Mouse (Mus musculus) intestine, embryonic 16.5 days (tissue): ENCODE measurements at regions not wholly inside any gene's neighbourhood (a gene's known extent, or its start where the extent isn't known, plus 50 kb on each side); places are given as distances from the start of the nearest gene placed in this dataset.

Experiments used
- ATAC-seq: fragments of 200-750 bp; cut with Nextera tagmentation; 2 replicates; pipeline ENCODE4 v1.8.0; 2017; ENCODE audit warnings: moderate TSS enrichment, moderate library complexity
- H3K27ac ChIP-seq: fragments of 300-500 bp; sonication (generic); 2 replicates; pipeline ENCODE4 v1.5.1; 2014; ENCODE audit warnings: mild to moderate bottlenecking, low read length
- H3K27me3 ChIP-seq: fragments of 300-500 bp; sonication (generic); replicated peaks from 2 replicates; pipeline ENCODE4 v1.6.1; 2014; ENCODE audit warnings: low read length, control low read depth, mixed read lengths; ENCODE audit not compliant: control insufficient read depth, insufficient read depth
- H3K36me3 ChIP-seq: fragments of 300-500 bp; sonication (generic); 2 replicates; pipeline ENCODE4 v1.6.1; 2014; ENCODE audit warnings: low read length, control low read depth; ENCODE audit not compliant: control insufficient read depth, insufficient read depth
- H3K4me1 ChIP-seq: fragments of 300-500 bp; sonication (generic); 2 replicates; pipeline ENCODE4 v1.6.1; 2014; ENCODE audit warnings: low read length, control low read depth, mixed read lengths; ENCODE audit not compliant: control insufficient read depth, insufficient read depth
- H3K4me2 ChIP-seq: fragments of 300-500 bp; sonication (generic); 2 replicates; pipeline ENCODE4 v1.6.1; 2014; ENCODE audit warnings: low read depth, low read length, control low read depth
- H3K4me3 ChIP-seq: fragments of 300-500 bp; sonication (generic); 2 replicates; pipeline ENCODE4 v1.5.1; 2014; ENCODE audit warnings: mild to moderate bottlenecking, low read length
- H3K9ac ChIP-seq: fragments of 300-500 bp; sonication (generic); 2 replicates; pipeline ENCODE4 v1.6.1; 2014; ENCODE audit warnings: low read depth, low read length
- H3K9me3 ChIP-seq: fragments of 300-500 bp; sonication (generic); 2 replicates; pipeline ENCODE4 v1.6.1; 2016; ENCODE audit warnings: low read length, control low read depth; ENCODE audit not compliant: control insufficient read depth
- WGBS: fragments of 180-500 bp; shearing (Covaris S2); extraction: QIAGEN DNeasy Blood & Tissue Kit; methylation state at CpG from one replicate; pipeline ENCODE4 v1.1.7; 2014; 5-methylcytosine and 5-hydroxymethylcytosine counted together

- Histone ChIP-seq H3K4me1 (peaks cover 15% of the 10 kb centered on the region), H3K4me3 (no peak overlapping the region; the same call in 1 of the 2 replicates), H3K36me3 (no peaks in the 10 kb centered on the region), H3K27ac (peak overlapping the region; percentile 72), H3K9me3 (no peaks in the 10 kb centered on the region), H3K4me2 (peak overlapping the region; percentile 56), H3K27me3 (no peaks in the 10 kb centered on the region), H3K9ac (peak overlapping the region; percentile 31; the same call in 1 of the 2 replicates)
- 26% methylated on average over 16 of the region's 16 CpGs for WGBS
- peak; percentile 32 for ATAC-seq
Measured at GRCm38 (mm10) chr10:125785448-125786196, 180.3 kb upstream of the Lrig3 start.

- Histone ChIP-seq H3K27ac (peak overlapping the region; percentile 72), H3K4me3 (peak overlapping the region; percentile 2), H3K36me3 (no peaks in the 10 kb centered on the region), H3K4me1 (peaks cover 15% of the 10 kb centered on the region), H3K4me2 (peak overlapping the region; percentile 56), H3K27me3 (no peaks in the 10 kb centered on the region), H3K9ac (peak overlapping the region; percentile 45; the same call in 1 of the 2 replicates), H3K9me3 (no peaks in the 10 kb centered on the region)
- 14% methylated on average over 10 of the region's 10 CpGs for WGBS
- peak; percentile 54 for ATAC-seq
Measured at GRCm38 (mm10) chr10:125786197-125786879, 179.6 kb upstream of the Lrig3 start.

GRCm38 (mm10) chr10:125786880-125787337 is 179.1 kb upstream of the Lrig3 start:
- peak overlapping the region; percentile 24 for H3K4me3 ChIP-seq
- ATAC-seq: peak; percentile 63
- H3K4me1 ChIP-seq: peaks cover 15% of the 10 kb centered on the region
- H3K9me3 ChIP-seq: no peaks in the 10 kb centered on the region
- H3K4me2 ChIP-seq: peak overlapping the region; percentile 56
- no peaks in the 10 kb centered on the region for H3K27me3 ChIP-seq
- WGBS: 6% methylated on average over 17 of the region's 17 CpGs
- peak overlapping the region; percentile 72 for H3K27ac ChIP-seq
- no peaks in the 10 kb centered on the region for H3K36me3 ChIP-seq
- peak overlapping the region; percentile 45 for H3K9ac ChIP-seq

GRCm38 (mm10) chr10:125787441-125788060 is 178.4 kb upstream of the Lrig3 start:
- Histone ChIP-seq H3K4me2 (peak overlapping the region; percentile 56), H3K9me3 (no peaks in the 10 kb centered on the region)

GRCm38 (mm10) chr10:125788262-125788661 is 177.7 kb upstream of the Lrig3 start:
- 97% methylated on average over 2 of the region's 2 CpGs for WGBS
- Histone ChIP-seq H3K4me3 (no peak overlapping the region), H3K27ac (no peak overlapping the region), H3K36me3 (no peaks in the 10 kb centered on the region), H3K4me1 (peaks cover 15% of the 10 kb centered on the region), H3K27me3 (no peaks in the 10 kb centered on the region), H3K9ac (no peak overlapping the region), H3K9me3 (no peaks in the 10 kb centered on the region), H3K4me2 (no peak overlapping the region)
- ATAC-seq: no peak

More at GRCm38 (mm10) chr10:125787441-125788060, 178.4 kb upstream of the Lrig3 start:
- WGBS: 33% methylated on average over 19 of the region's 19 CpGs
- H3K4me3 ChIP-seq: no peak overlapping the region; the same call in 1 of the 2 replicates
- peaks cover 15% of the 10 kb centered on the region for H3K4me1 ChIP-seq
- H3K27ac ChIP-seq: peak overlapping the region; percentile 72
- no peaks in the 10 kb centered on the region for H3K36me3 ChIP-seq
- peak overlapping the region; percentile 45 for H3K9ac ChIP-seq
- no peak for ATAC-seq
- H3K27me3 ChIP-seq: no peaks in the 10 kb centered on the region

- WGBS: 74% methylated on average over 2 of the region's 2 CpGs
- no peak for ATAC-seq
Measured at GRCm38 (mm10) chr10:125790924-125791323, 175.0 kb upstream of the Lrig3 start.

GRCm38 (mm10) chr10:125794504-125794903 is 171.5 kb upstream of the Lrig3 start:
- Histone ChIP-seq H3K4me1 (no peaks in the 10 kb centered on the region), H3K9ac (no peak overlapping the region), H3K9me3 (no peaks in the 10 kb centered on the region), H3K36me3 (no peaks in the 10 kb centered on the region), H3K27ac (no peak overlapping the region), H3K4me3 (no peak overlapping the region), H3K4me2 (no peak overlapping the region), H3K27me3 (no peaks in the 10 kb centered on the region)
- 91% methylated on average over 2 of the region's 2 CpGs for WGBS
- ATAC-seq: no peak

More at GRCm38 (mm10) chr10:125790924-125791323, 175.0 kb upstream of the Lrig3 start:
- Histone ChIP-seq H3K4me1 (peaks cover 9% of the 10 kb centered on the region), H3K4me3 (no peak overlapping the region), H3K36me3 (no peaks in the 10 kb centered on the region), H3K4me2 (no peak overlapping the region), H3K27me3 (no peaks in the 10 kb centered on the region), H3K9me3 (no peaks in the 10 kb centered on the region), H3K27ac (no peak overlapping the region), H3K9ac (no peak overlapping the region)

GRCm38 (mm10) chr10:125795323-125795722 is 170.6 kb upstream of the Lrig3 start:
- H3K4me2 ChIP-seq: no peak overlapping the region
- peak; percentile 85 for ATAC-seq
- H3K9me3 ChIP-seq: no peaks in the 10 kb centered on the region
- no peaks in the 10 kb centered on the region for H3K36me3 ChIP-seq
- H3K27ac ChIP-seq: no peak overlapping the region
- WGBS: 88% methylated on average over 1 of the region's 1 CpGs
- H3K9ac ChIP-seq: no peak overlapping the region
- H3K27me3 ChIP-seq: no peaks in the 10 kb centered on the region
- H3K4me3 ChIP-seq: no peak overlapping the region
- H3K4me1 ChIP-seq: 0 out of 2 replicates have a peak, but pooled peaks cover under 1% of the 10 kb centered on the region

GRCm38 (mm10) chr10:125798678-125799077 is 167.3 kb upstream of the Lrig3 start:
- H3K27ac ChIP-seq: no peak overlapping the region
- WGBS: 23% methylated on average over 13 of the region's 13 CpGs
- no peak overlapping the region for H3K9ac ChIP-seq
- ATAC-seq: no peak
- H3K27me3 ChIP-seq: no peaks in the 10 kb centered on the region
- H3K36me3 ChIP-seq: no peaks in the 10 kb centered on the region
- H3K4me1 ChIP-seq: 0 out of 2 replicates have a peak, but pooled peaks cover 2% of the 10 kb centered on the region
- H3K4me3 ChIP-seq: no peak overlapping the region
- no peak overlapping the region for H3K4me2 ChIP-seq
- no peaks in the 10 kb centered on the region for H3K9me3 ChIP-seq
